Mouse (Mus musculus) T-cell, adult 2 months (primary cell): ENCODE results near the gene Sgcg.

Experiments used
- DNase-seq: peaks from one replicate; pipeline ENCODE4 v3.0.0; 2022; ENCODE audit warnings: low spot score

The Sgcg gene

DNA sequence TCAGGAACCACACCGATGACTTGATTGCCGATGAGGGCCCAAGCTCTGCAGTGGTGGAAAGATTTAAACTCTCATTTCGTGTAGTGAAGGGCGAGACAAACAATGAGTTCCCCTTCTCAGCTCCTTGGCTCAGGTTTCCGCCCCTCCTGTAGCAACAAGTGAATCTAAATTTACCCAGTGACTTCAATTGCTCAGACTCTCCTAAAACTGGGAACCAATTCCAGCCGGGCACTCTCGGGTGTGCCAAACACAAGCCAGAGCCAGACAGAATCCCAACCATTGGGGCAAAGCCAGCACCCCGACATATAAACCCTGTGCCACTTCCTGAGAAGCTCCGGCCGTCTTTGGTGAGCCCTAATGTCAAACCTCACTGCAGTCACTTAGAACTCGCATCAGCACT is at the start of gene Sgcg:
Gene Sgcg (minus strand): TSS at position 139 of the 400 bp plus-strand sequence.
- DNase-seq: no peak

DNA sequence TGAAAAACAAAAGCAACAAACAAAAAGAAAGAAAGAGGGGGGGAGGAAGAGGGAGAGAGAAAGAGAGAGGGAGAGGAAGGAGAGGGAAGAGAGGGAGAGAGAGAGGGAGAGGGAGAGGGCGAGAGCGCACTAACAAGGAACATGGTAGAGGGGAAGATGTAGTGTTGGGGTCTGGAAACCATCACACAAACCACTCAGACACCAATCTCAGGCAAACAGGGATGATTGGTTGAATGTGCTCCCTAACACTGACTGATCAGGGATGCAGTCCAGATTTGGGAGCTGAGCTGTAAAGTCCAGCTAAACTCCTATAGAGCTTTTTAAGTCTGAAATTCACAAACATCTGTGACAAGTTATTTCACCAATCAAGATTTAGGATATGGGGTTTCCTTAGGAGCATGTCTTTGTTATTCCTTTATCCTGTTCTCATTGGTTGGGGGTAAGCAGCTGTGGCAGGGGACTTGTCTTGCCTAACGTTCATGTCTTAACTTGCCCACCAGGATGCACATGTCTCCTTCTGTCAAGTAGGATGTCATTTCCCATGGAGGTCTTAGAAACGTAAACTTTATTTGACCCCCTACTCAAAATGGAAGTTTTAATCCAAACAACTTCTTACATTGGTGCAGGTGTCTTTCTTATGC is 45.8 kb upstream of the Sgcg start:
- no peak for DNase-seq

DNA sequence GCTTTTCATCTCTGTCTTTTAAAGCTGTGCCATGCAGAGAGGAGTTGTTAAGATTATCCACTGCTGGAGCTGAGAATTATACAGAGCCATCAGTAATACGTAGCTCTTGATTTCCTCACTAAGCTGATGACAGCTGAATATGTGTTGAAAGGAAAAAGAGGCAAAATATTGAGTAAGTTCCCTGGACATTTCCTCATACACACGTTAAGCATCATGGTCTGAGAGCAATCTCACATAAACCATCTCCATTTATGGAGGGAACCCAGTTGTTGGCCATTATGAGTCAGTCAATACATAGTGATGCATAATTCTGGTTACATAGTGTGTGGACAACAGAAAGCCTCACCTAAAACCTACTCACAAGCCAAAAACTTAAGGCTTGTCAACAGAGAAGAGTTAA is 44.1 kb upstream of the Sgcg start:
- DNase-seq: no peak

DNA sequence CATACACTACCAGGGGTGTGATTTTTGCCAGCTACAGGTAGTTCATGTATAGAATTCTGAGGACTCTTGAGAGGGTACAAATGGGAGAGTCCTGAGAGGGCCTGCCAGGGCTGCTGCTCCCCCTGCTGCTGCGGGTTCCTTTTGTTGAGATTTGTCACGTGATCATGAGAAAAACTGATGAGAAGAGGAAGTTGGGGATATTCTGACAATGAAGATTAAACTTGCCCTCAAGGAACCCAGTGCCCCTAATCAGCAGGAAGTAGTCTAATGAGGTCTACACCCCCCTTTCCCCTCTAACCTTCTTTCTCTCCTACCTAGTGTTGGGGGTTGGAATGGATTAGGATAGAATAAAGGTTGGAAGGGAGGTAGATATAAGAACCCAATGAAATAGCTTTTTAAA is 43.0 kb upstream of the Sgcg start:
- DNase-seq: no peak

DNA sequence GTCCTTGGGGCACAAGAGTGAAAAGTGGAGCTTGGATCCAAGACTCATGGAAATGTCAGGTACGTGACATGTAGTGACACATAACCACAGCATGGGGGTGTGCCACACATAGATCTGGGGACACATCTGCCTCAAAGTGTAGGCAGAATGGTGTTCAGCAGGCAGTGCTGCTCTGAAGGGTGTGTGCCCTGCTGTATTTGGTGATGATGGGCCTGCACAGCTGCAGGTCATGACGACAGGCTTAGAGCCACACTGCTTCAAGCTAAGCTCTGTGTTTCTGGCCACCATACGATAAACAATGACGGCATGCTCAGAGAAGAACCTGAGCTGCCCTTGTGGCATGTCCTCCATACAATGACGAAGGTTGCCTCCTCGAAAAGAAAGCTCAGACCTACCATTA is 41.5 kb upstream of the Sgcg start:
- no peak for DNase-seq

DNA sequence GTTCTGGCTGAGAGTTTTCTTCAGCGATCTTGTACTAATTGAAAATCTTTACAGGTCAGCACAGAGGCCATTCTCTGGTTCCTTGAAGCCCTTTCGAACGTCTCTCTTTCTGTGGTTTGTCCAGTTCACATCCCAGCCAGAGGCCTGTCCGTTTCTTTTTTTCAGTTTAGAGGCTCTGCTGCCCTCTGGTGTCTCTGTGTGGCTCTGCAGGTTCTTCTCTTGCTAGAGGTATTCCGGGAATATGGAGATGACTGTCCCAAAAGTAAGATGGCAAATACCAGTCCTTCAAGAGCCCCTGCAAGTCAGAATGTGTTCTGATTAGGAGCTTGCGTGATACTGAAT is 36.4 kb upstream of the Sgcg start:
- no peak for DNase-seq

DNA sequence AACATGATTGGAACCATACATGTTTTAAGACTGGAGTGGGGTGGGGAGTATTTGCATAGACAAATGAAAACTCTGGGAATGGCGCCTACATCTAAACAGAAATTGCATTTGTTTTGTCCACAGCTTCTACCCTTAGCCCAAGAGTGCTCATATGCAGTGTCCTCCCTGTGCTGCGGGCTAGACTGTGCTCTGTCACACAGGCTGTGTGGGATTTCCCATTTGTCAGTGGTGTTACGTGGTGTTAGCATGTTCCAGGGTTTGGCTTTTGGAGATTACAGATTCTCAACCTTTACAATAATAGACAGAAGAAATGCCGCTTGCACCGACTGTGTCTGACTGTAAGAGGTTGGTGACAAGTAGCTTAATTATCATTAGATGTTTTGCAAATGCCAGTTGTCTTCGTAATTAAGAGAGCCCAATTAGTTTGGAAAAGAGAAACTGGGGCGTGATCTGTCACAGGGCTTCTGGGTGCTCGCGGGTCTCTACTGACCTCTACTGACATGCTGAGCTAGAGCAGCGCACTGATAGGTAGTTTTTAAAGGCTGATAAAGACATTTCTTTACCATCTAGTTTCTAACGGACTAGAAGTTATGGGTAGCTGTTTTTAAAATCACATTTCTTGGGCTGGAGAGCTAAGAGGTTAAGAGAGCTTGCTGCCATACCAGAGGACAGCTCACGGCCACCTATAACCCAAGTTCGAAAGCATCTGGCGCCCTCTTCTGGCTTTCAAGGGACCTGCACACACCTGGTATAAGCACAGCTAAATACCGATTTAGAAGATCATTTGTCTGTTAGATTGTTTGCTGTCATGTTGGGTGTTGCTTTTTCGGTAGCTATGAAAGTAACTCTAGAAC is 35.8 kb upstream of the Sgcg start:
- peak; percentile 63 for DNase-seq

DNA sequence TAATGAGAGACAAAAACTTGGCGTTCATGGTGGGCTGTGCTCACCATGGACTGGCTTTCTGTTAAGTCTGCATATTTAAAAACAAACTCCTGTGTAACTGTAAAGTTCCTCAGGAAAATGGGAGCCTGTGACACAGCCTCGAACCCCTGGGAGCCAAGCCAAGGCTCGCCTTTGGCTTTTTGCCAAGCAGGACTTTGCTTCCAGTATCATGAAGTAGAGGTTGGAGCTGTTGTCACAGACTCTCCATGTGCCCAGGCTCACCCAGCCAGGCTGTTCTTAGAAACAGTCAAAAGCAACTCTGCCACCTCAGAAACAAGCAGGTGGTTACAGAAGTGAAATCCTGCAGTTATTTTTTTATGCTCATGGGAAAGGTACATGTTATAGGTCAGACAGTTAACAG is 32.4 kb upstream of the Sgcg start:
- no peak for DNase-seq

DNA sequence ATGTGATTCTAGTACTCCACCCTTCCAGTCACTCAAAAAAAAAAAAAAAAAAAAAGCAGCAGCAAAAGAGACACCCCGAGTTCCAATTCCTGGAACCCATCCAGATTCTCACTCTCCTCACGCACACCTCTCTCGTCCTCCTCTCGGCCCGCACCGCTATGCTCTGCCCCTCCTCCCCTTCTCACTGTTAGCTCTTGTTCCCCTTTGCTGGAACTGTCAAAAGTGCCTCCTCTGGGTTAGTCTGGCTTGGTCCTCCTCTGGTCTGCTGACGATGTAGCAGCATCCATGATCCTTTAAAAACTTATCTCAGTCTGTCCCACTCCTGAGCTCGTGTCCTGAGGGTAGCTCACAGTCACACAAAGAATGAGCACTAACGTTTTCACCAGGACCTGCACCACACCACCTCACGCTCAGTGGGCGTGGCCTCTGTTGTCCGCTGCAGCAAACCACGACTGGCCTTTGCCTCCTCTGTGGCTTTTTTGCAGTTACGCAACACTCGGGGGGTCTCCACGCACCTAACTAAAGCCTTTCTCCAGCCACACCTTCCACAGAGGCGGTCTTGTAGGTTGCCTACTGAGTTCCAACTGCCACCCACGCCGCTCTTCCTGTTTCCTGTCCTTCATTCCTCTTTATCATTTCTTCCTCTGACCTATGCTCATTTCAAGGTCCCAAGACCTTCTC is 30.5 kb upstream of the Sgcg start:
- no peak for DNase-seq

DNA sequence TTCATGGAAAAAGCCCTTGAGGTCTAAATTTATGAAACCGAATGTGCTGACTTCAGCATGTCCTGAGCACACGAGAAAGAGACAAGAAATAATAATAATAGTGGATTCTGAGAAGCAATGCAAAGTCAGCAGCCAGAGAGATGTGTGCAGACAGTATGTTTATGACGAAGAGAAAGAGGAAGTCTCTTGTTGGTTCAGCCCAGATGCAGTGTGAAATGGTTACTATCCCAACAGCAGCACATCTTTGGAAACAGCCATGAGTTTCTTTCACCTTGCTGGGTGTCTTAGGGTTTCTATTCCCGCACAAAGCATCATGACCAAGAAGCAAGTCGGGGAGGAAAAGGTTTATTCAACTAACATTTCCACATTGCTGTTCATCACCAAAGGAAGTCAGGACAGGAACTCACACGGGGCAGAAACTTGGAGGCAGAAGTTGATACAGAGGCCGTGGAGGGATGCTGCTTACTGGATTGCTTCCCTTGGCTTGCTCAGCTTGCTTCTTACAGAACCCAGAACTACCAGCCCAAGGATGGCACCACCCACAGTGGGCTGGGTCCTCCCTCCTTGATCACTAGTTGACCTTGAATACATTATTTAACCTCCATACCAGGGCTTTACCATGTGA is 20.5 kb upstream of the Sgcg start:
- no peak for DNase-seq

DNA sequence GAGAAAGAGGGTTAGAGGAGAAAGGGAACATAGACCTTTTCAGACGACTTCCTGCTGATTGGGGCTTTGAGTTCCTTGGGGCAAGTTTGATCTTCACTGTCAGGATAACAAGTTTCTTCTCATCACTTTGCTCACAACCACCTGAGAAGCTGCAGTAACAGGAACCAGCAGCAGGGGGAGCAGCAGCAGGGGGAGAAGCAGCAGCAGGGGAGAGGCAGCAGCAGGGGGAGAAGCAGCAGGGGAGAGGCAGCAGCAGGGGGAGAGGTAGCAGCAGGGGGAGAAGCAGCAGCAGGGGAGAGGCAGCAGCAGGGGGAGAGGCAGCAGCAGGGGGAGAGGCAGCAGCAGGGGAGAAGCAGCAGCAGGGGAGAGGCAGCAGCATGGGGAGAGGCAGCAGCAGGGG is 19.0 kb upstream of the Sgcg start:
- peak; percentile 39 for DNase-seq

DNA sequence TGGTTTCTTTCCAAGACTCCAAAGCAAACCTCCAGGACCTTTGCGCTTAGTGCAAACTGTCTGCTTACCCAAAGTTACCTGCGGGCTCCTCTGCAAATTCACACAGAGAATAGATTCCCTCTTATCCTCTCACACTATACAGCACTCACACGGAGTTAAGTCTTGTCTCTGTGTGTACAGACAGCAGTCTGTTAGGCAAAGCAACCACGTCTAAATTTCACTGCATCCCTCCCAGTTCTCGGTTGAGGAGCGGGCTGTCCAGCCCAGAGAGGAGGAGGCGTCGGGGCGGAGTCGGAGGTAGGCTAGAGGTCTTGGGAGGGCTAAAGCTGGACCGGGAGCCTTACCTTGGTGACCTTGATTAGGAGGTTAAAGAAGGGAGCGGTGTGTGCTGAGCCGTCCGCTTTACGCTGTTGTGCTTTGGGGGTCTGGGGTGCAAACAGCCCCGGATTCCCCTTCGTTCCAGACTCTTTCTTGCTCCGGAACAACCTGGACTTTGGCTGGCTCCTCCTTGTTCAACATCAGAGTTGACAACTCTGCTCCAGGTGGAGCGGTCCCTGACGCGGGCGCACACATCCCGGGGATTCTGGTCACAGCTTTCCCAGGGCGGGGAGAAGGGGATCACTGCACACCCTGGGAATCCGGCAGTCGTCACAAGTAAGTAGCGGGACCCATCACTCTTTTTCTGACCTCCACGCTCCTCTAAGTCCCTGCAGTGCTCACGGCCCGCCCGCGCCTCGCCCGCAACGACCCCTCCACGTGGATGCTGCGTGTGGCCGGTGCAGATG is 16.3 kb upstream of the Sgcg start:
- no peak for DNase-seq

DNA sequence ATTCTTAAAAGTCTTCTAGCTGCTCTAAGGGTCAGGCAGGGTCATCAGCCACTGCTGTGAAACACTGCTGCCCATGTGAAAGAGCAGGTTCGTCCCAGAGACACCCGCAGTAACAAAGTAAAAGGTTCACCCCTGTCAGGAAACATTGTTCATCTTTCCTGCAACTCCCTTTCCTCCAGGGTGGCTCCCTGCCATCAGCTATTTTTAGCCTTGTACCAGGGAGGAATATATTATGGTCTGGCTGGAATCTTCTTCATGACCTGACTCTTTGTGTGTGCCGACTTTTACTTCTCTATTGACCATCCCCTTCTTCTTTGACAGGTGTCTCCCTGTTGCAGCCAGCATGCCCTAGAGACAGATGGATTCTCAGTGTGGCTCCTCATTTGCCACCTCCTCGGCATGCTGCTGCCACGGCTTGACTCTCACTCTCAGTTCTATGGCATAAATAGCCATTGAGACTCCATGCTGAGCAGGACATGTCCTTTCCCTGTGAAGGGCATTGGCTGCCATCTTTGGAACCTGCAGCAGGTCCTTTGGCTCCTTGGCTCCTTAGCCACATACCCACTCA is 9.7 kb upstream of the Sgcg start:
- DNase-seq: no peak

DNA sequence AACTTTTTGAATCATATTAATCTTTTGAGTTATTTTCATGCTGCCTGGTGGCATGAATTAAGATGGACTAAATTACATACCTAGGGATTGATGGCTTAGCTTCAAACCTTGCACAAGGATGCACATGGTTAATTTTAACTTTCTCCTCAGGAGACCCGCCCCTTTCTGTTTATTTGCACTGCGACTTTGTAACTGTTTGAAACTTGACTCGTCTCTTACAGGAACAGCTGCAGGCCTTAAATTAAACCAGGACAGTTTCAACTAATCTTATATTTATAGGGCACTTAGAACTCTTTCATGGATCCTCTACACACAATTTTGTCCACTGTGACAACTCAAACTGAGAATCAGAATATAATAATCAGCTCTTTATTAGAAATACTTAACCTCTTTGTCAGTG is 794 bp upstream of the Sgcg start:
- DNase-seq: no peak

DNA sequence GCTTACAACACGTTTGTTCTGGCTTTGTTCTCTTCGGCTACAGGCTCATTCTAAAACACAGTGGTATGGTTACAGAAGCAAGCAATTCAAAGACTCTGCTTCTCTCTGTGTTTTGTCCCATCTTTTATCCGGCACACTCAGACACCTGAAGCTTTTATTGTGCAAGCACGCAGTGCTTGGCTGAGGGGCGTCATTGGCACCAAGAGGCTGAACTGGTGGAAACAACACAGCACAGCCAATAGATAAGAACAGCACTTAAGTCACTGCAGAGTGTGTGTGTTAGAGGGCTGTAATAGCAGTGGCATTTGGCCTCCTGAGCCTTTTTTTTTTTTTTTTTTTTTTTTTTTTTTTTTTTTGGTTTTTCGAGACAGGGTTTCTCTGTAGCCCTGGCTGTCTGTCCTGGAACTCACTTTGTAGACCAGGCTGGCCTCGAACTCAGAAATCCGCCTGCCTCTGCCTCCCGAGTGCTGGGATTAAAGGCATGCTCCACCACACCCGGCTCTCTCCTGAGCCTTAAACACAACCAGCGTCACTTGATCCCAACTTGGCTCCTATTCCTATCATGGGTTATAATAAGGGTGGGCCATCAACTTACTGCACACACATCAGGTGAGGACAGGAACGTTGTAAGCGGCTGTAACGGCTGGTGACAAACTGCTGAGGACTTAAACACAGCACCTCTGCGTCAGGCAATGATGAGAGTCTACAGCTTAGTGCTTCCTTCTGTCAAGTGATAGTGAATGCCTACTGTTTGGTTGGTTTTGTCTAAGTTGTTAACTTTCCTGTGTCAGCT is 5.5 kb downstream of the Sgcg start:
- DNase-seq: no peak

DNA sequence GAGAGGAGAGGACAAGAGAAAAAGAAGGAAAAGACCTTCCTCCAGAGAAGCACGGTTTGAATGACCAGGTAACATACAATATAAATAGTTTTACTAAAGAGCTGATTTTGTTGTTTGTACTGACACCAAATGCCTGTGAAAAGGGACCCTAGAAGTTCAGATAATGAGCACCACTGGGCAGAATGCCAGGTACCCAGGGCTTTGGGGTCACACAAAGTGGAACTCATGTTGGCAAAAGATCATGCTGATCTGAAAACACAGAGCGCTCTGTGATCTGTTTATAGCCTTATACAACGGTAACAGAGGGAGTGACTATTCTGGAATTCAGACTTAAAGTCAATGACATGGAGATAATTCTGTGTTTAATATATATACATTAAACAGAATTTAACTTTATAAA is 11.8 kb downstream of the Sgcg start:
- DNase-seq: no peak

DNA sequence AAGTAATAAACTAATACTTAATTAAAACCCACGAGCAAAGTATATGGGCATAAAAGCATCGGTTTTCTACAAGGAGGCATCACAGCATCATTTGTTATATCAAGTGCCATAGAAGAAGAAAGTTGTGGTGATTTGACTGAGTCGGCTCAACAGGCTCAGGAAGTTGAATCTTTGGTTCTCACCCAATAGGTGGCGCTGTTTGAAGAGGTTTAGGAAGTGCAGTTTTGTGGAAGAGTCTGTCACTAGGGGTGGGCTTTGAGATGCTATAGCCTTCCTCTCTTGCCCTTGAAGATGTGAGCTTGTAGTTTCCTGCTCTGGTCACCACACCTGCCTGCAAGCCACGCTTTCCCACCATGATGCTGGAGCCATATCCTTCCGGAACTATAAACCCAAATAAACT is 15.7 kb downstream of the Sgcg start:
- no peak for DNase-seq

DNA sequence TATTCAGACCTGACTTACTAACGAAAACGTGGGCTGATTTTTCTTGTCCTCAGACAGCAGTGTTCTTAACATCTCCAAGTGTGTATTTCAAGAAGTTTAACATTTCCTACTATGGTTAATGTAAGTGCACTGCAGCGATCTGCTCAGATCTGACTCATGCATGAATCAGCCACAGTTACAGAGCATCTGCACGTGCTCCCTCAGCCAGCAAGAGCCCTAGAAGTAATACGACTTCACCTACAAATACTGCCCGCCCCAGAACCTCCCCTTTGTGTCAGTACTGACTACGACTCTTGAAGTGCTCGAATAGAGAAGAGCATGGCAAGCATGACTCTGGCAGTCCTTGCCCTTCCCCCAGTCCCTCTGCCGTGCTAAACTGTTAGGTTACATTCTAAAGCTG is 19.5 kb downstream of the Sgcg start:
- no peak for DNase-seq

DNA sequence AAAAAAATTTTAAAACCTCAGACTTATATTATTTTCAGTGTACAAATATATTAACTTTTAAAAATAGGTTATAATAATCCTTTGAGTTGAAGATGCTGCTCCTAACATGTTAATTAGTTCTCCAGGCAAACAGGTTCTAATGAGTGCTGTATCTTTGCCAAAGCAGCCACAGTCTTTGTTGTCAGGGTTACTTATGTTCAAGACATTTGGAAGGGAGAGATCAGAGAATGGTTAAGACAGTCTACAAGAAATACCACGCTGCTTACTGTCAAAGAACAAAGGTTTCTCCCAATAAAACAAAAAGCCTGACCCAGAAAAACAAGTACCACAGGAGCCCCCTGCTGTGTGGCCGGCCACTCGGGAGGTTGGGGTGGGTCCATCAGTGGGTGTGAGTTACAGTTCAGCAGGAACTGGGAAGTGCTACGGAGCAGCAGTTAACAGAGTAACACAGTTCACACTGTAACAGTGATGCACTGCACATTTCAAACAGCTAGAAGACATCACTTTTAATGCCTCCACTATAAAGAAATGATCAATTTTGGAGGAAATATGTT is 21.1 kb downstream of the Sgcg start:
- no peak for DNase-seq

DNA sequence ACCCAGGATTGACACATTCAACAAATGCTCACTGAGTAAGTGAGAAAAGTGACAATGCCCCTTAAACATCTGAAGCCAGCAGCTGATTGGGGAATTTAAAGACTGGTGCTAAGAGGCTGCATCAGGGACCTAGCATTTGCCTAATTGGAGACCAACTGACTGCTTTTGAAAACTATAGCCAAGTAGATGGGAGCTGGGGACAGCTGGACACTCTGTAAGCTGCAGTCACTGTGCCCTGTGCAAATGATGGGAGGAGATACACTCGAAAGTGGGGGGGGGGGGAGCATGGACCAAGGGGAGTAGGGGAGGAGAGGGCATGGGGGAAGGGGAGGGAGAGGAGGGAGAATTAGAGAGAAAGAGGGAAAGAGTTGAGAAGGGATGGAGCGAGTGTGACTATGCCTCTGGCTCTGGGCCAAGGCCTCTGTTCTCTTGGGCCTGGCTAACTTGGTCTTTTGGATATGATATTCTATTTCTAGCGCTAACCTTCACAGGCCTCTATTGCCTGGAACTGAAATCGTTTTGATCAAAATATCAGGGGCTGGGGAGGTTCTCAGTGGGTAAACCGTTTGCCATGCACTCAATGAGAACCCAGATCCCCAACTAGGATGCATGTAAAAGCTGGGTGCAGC is 22.3 kb downstream of the Sgcg start:
- DNase-seq: no peak
